Mouse (Mus musculus): ENCODE measurements at regions not wholly inside any gene's neighbourhood (a gene's known extent, or its start where the extent isn't known, plus 50 kb on each side); places are given as distances from the start of the nearest gene placed in this dataset.

GRCm38 (mm10) chr10:126646587-126646986 is 254.6 kb downstream of the Atp23 start:
- no peak for DNase-seq (ENCODE audit: low spot score in 2 of 2)

- DNase-seq (ENCODE audit: low spot score in 2 of 2) = peak; percentile 5 to 6
Observed at GRCm38 (mm10) chr10:126641792-126642289, 259.3 kb downstream of the Atp23 start.

- no peak for DNase-seq (ENCODE audit: low spot score in 2 of 2)
Observed at GRCm38 (mm10) chr10:126634731-126635130, 266.4 kb downstream of the Atp23 start.

- DNase-seq (ENCODE audit: low spot score in 2 of 2) = no peak
Observed at GRCm38 (mm10) chr10:126628057-126628456, 273.1 kb downstream of the Atp23 start.

- no peak for DNase-seq (ENCODE audit: low spot score in 2 of 2)
Observed at GRCm38 (mm10) chr10:126625466-126625865, 275.7 kb downstream of the Atp23 start.

GRCm38 (mm10) chr10:126620802-126621201 is 280.4 kb downstream of the Atp23 start:
- DNase-seq (ENCODE audit: low spot score in 2 of 2) = no peak

- DNase-seq (ENCODE audit: low spot score in 2 of 2) = no peak
Observed at GRCm38 (mm10) chr10:126619970-126620369, 281.2 kb downstream of the Atp23 start.

- DNase-seq (ENCODE audit: low spot score in 2 of 2) = no peak
Observed at GRCm38 (mm10) chr10:126612226-126612625, 288.9 kb downstream of the Atp23 start.

- no peak for DNase-seq (ENCODE audit: low spot score in 2 of 2)
Observed at GRCm38 (mm10) chr10:126610506-126610905, 290.6 kb downstream of the Atp23 start.

- no peak for DNase-seq (ENCODE audit: low spot score in 2 of 2)
Observed at GRCm38 (mm10) chr10:126599686-126600085, 301.5 kb downstream of the Atp23 start.

- DNase-seq (ENCODE audit: low spot score in 2 of 2) = no peak
Observed at GRCm38 (mm10) chr10:126568155-126568554, 333.0 kb downstream of the Atp23 start.

GRCm38 (mm10) chr10:126565326-126565725 is 335.8 kb downstream of the Atp23 start:
- no peak for DNase-seq (ENCODE audit: low spot score in 2 of 2)

GRCm38 (mm10) chr10:126555080-126555479 is 346.1 kb downstream of the Atp23 start:
- DNase-seq (ENCODE audit: low spot score in 2 of 2) = no peak

- no peak for DNase-seq (ENCODE audit: low spot score in 2 of 2)
Observed at GRCm38 (mm10) chr10:126531950-126532349, 369.2 kb downstream of the Atp23 start.

- DNase-seq (ENCODE audit: low spot score in 2 of 2) = no peak
Observed at GRCm38 (mm10) chr10:126531368-126531767, 369.8 kb downstream of the Atp23 start.

GRCm38 (mm10) chr10:126528801-126529200 is 372.4 kb downstream of the Atp23 start:
- no peak for DNase-seq (ENCODE audit: low spot score in 2 of 2)

GRCm38 (mm10) chr10:126526186-126526585 is 375.0 kb downstream of the Atp23 start:
- no peak for DNase-seq (ENCODE audit: low spot score in 2 of 2)

- DNase-seq (ENCODE audit: low spot score in 2 of 2) = no peak
Observed at GRCm38 (mm10) chr10:126521836-126522815, 379.0 kb downstream of the Atp23 start.

- DNase-seq (ENCODE audit: low spot score in 2 of 2) = no peak
Observed at GRCm38 (mm10) chr10:126520973-126521372, 380.2 kb downstream of the Atp23 start.

GRCm38 (mm10) chr10:126513185-126513584 is 388.0 kb downstream of the Atp23 start:
- DNase-seq (ENCODE audit: low spot score in 2 of 2) = no peak

GRCm38 (mm10) chr10:126511511-126511910 is 389.6 kb downstream of the Atp23 start:
- DNase-seq (ENCODE audit: low spot score in 2 of 2) = peak; percentile 90

- DNase-seq (ENCODE audit: low spot score in 2 of 2) = no peak
Observed at GRCm38 (mm10) chr10:126505988-126506387, 395.2 kb downstream of the Atp23 start.

Data from heart, adult 9 months (tissue).